Mouse (Mus musculus) myocyte (in vitro differentiated cells): ENCODE measurements at regions not wholly inside any gene's neighbourhood (a gene's known extent, or its start where the extent isn't known, plus 50 kb on each side); places are given as distances from the start of the nearest gene placed in this dataset.

Experiments
- H3K27me3 ChIP-seq: one replicate; pipeline ENCODE4 v1.6.1; 2011; ENCODE audit not compliant: control insufficient read depth, insufficient read depth, insufficient read length
- H3K36me3 ChIP-seq: one replicate; pipeline ENCODE4 v1.6.1; 2011; ENCODE audit not compliant: control insufficient read depth, insufficient read depth
- H3K4me2 ChIP-seq: one replicate; pipeline ENCODE4 v1.6.1; 2011; ENCODE audit warnings: low read depth, control low read depth
- H3K4me3 ChIP-seq: one replicate; pipeline ENCODE4 v1.5.1; 2011; ENCODE audit warnings: mild to moderate bottlenecking, control low read depth, moderate library complexity
- H3K79me2 ChIP-seq: one replicate; pipeline ENCODE4 v1.6.1; 2011; ENCODE audit not compliant: control insufficient read depth, insufficient read depth
- H3ac ChIP-seq: one replicate; pipeline ENCODE4 v1.6.1; 2011; ENCODE audit not compliant: control insufficient read depth, insufficient read length
- CEBPB ChIP-seq: IDR thresholded peaks from 2 replicates; pipeline ENCODE4 v1.6.1; 2011; ENCODE audit warnings: mild to moderate bottlenecking, moderate library complexity; ENCODE audit not compliant: poor library complexity, insufficient read depth, severe bottlenecking
- E2F4 ChIP-seq: IDR thresholded peaks from one replicate; pipeline ENCODE4 v1.6.1; 2011; ENCODE audit warnings: mild to moderate bottlenecking, control low read depth, moderate library complexity; ENCODE audit not compliant: insufficient read depth
- MAX ChIP-seq: IDR thresholded peaks from one replicate; pipeline ENCODE4 v1.6.1; 2011; ENCODE audit warnings: low read depth, mild to moderate bottlenecking, control low read depth
- MYOD1 ChIP-seq, 3 experiments: IDR thresholded peaks; one replicate each; pipeline ENCODE4 v1.6.1; 2011; ENCODE audit warnings: control low read depth in 2 of 3, low read depth in 2 of 3, mild to moderate bottlenecking in 2 of 3, moderate library complexity in 1 of 3; ENCODE audit not compliant: insufficient read length in 2 of 3, control insufficient read depth in 1 of 3
- MYOG ChIP-seq, 3 experiments: IDR thresholded peaks; one replicate each; pipeline ENCODE4 v1.6.1; 2011; ENCODE audit warnings: control low read depth in 2 of 3, low read depth in 2 of 3, mild to moderate bottlenecking in 2 of 3; ENCODE audit not compliant: insufficient read length in 2 of 3, control insufficient read depth in 1 of 3, insufficient read depth in 1 of 3
- POLR2A ChIP-seq: IDR thresholded peaks from one replicate; pipeline ENCODE4 v1.6.1; 2011; ENCODE audit warnings: low read depth, mild to moderate bottlenecking, control low read depth, moderate library complexity; ENCODE audit not compliant: insufficient read length
- POLR2AphosphoS2 ChIP-seq: IDR thresholded peaks from one replicate; pipeline ENCODE4 v1.6.1; 2011; ENCODE audit warnings: low read depth, control low read depth; ENCODE audit not compliant: insufficient read length
- REST ChIP-seq: IDR thresholded peaks from one replicate; pipeline ENCODE4 v1.6.1; 2011; ENCODE audit warnings: mild to moderate bottlenecking, control low read depth, moderate library complexity; ENCODE audit not compliant: insufficient read depth, insufficient read length
- SRF ChIP-seq: IDR thresholded peaks from one replicate; pipeline ENCODE4 v1.6.1; 2011; ENCODE audit warnings: low read depth; ENCODE audit not compliant: control insufficient read depth, insufficient read length
- TCF12 ChIP-seq: IDR thresholded peaks from one replicate; pipeline ENCODE4 v1.6.1; 2011; ENCODE audit warnings: mild to moderate bottlenecking, control low read depth; ENCODE audit not compliant: poor library complexity, insufficient read depth, severe bottlenecking
- TCF3 ChIP-seq: IDR thresholded peaks from one replicate; pipeline ENCODE4 v1.6.1; 2011; ENCODE audit warnings: low read depth, control low read depth; ENCODE audit not compliant: insufficient read length
- USF1 ChIP-seq: IDR thresholded peaks from one replicate; pipeline ENCODE4 v1.6.1; 2011; ENCODE audit warnings: low read depth, mild to moderate bottlenecking, control low read depth, moderate library complexity

- Histone ChIP-seq H3K4me2 (no peak overlapping the region), H3K36me3 (no peaks in the 10 kb centered on the region), H3K79me2 (no peaks in the 10 kb centered on the region), H3ac (no peak overlapping the region), H3K4me3 (no peak overlapping the region), H3K27me3 (no peaks in the 10 kb centered on the region)
- TF ChIP-seq CEBPB (no peak), MYOG (IDR thresholded peaks at IDR 0.05; ENCODE audit: control insufficient read depth in 1 of 3, insufficient read depth in 1 of 3, insufficient read length in 2 of 3, low read depth in 2 of 3) (no peak), TCF3 (no peak), MYOD1 (IDR thresholded peaks at IDR 0.05; ENCODE audit: control insufficient read depth in 1 of 3, insufficient read length in 2 of 3, low read depth in 2 of 3) (no peak), USF1 (no peak), E2F4 (no peak), POLR2AphosphoS2 (no peak), TCF12 (no peak), MAX (no peak), REST (no peak), SRF (no peak), POLR2A (no peak)
Measured at GRCm38 (mm10) chr10:44818615-44819014, 248.4 kb upstream of the Prep start.

DNA sequence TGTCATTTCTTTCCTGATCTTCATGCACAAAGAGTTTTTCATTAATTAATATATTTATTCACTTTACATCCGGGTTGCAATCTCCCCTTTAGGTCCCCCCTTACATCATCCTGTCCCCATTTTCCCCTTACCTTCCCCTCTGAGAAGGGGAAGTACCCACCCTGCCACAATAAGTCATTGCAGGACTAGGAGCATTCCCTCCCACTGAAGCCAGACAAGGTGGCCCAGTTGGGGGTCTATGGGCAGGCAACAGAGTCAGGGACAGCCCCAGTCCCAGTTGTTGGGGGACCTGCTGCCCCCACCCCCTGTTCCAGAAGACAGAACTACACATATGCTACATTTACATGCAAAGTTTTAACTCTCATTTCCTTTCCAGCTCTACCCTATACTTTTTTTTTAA lies 267.9 kb upstream of the Prdm1 start:
- Histone ChIP-seq H3ac (no peak overlapping the region), H3K79me2 (no peaks in the 10 kb centered on the region), H3K4me2 (no peak overlapping the region), H3K36me3 (no peaks in the 10 kb centered on the region), H3K4me3 (no peak overlapping the region), H3K27me3 (no peaks in the 10 kb centered on the region)
- TF ChIP-seq MYOD1 (IDR thresholded peaks at IDR 0.05; ENCODE audit: control insufficient read depth in 1 of 3, insufficient read length in 2 of 3, low read depth in 2 of 3) (no peak), TCF3 (no peak), SRF (no peak), MYOG (IDR thresholded peaks at IDR 0.05; ENCODE audit: control insufficient read depth in 1 of 3, insufficient read depth in 1 of 3, insufficient read length in 2 of 3, low read depth in 2 of 3) (no peak), POLR2AphosphoS2 (no peak), MAX (no peak), E2F4 (no peak), TCF12 (no peak), USF1 (no peak), REST (no peak), POLR2A (no peak)

GRCm38 (mm10) chr10:44785386-44785785 lies 257.1 kb upstream of the Prdm1 start:
- H3ac ChIP-seq = no peak overlapping the region
- no peaks in the 10 kb centered on the region for H3K27me3 ChIP-seq
- no peaks in the 10 kb centered on the region for H3K36me3 ChIP-seq
- TF ChIP-seq TCF12 (no peak), E2F4 (no peak)
- no peaks in the 10 kb centered on the region for H3K79me2 ChIP-seq
- H3K4me2 ChIP-seq = no peak overlapping the region
- no peak overlapping the region for H3K4me3 ChIP-seq

DNA sequence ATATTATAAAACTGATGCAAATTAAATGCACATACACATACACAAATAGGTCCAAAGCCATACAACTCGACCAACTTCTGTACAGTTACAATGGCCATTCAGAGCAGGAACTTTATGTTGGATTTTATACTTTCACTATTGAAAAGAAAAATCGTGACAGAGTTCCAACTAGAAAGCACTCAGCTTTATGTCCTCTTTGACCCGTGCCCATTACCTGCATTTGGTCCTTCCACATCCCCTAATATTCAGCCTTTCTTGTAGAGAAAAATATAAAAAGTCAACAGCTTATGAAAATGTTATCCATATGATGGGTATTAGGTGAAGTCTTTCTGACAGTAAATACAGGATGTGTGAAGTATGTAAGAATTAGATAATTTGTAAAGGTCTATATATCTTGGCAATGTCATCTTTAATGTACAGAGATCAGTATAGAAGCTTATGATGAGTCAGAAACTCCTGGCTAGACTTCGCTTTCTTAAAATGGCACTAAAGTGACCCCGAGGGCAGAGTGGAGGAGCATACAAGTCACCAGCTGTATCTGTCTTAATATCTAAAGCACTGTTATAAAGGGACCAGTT lies 252.2 kb upstream of the Prdm1 start:
- Histone ChIP-seq H3K4me3 (no peak overlapping the region), H3K36me3 (no peaks in the 10 kb centered on the region), H3ac (no peak overlapping the region), H3K27me3 (no peaks in the 10 kb centered on the region), H3K4me2 (no peak overlapping the region), H3K79me2 (no peaks in the 10 kb centered on the region)
- TF ChIP-seq MYOD1 (IDR thresholded peaks at IDR 0.05; ENCODE audit: control insufficient read depth in 1 of 3, insufficient read length in 2 of 3, low read depth in 2 of 3) = no peak
- TF ChIP-seq REST = no peak
- TF ChIP-seq CEBPB = no peak
- no peak for TF ChIP-seq POLR2A
- no peak for TF ChIP-seq MYOG (IDR thresholded peaks at IDR 0.05; ENCODE audit: control insufficient read depth in 1 of 3, insufficient read depth in 1 of 3, insufficient read length in 2 of 3, low read depth in 2 of 3)
- no peak for TF ChIP-seq E2F4
- no peak for TF ChIP-seq TCF12
- no peak for TF ChIP-seq POLR2AphosphoS2
- no peak for TF ChIP-seq SRF

GRCm38 (mm10) chr10:44779568-44780207 lies 251.4 kb upstream of the Prdm1 start:
- Histone ChIP-seq H3K79me2 (no peaks in the 10 kb centered on the region), H3K36me3 (no peaks in the 10 kb centered on the region), H3K27me3 (no peaks in the 10 kb centered on the region), H3ac (no peak overlapping the region), H3K4me3 (no peak overlapping the region), H3K4me2 (no peak overlapping the region)
- TF ChIP-seq TCF3 (no peak), MAX (no peak), MYOD1 (IDR thresholded peaks at IDR 0.05; ENCODE audit: control insufficient read depth in 1 of 3, insufficient read length in 2 of 3, low read depth in 2 of 3) (no peak), CEBPB (no peak), SRF (no peak), TCF12 (no peak), USF1 (no peak), MYOG (IDR thresholded peaks at IDR 0.05; ENCODE audit: control insufficient read depth in 1 of 3, insufficient read depth in 1 of 3, insufficient read length in 2 of 3, low read depth in 2 of 3) (no peak), REST (no peak), POLR2AphosphoS2 (no peak), E2F4 (no peak), POLR2A (no peak)
